Mouse (Mus musculus): Measurements from ENCODE around the gene Ube2d1. TPM values are rescaled to one million over a fixed set of nuclear protein-coding genes. Genes with fewer than 3 reads are reported as not detected.
A peak's percentile ranks its signal among the peaks of the same experiment; 100 is the strongest.

Gene Ube2d1
- polyA plus RNA-seq, 1 experiment from 2014 or later: 95.1 TPM

- Histone ChIP-seq H3K9me3 (no peaks in the 10 kb centered on the region), H3K4me1 (no peaks in the 10 kb centered on the region), H3K4me3 (no peak overlapping the region), H3K27ac (no peak overlapping the region), H3K27me3 (ENCODE audit: poor library complexity, severe bottlenecking) (no peaks in the 10 kb centered on the region), H3K36me3 (replicated peaks) (no peaks in the 10 kb centered on the region)
- DNase-seq (ENCODE audit: extremely low spot score, low spot score): no peak
- 90% methylated on average over 3 of the region's 3 CpGs for WGBS
Observed at GRCm38 (mm10) chr10:71314596-71314995, 29.5 kb upstream of the Ube2d1 start.

DNA sequence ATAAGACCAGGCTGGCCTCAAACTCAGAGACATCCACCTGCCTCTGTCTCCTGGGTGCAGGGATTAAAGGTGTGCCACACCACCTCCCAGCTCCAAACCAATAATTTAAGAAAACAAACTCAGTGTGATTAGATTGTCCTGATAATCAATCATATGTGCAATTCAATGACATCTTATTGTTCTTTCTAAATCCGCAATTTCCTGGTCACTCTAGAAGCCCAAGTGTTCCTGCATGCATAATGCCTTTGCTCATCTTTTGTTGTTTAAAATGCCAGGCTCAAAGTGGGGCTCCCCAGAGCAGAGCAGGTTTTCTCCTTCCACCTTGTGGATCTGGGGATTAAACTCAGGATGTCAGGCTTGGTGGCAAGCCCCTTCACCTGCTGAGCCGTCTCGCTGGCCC is 25.2 kb upstream of the Ube2d1 start:
- Histone ChIP-seq H3K9me3 (no peaks in the 10 kb centered on the region; the same call in 1 of the 2 replicates), H3K27ac (no peak overlapping the region), H3K4me3 (no peak overlapping the region), H3K36me3 (replicated peaks) (no peaks in the 10 kb centered on the region), H3K4me1 (0 out of 2 replicates have a peak, but pooled peaks cover 3% of the 10 kb centered on the region), H3K27me3 (ENCODE audit: poor library complexity, severe bottlenecking) (no peaks in the 10 kb centered on the region)
- DNase-seq (ENCODE audit: extremely low spot score, low spot score): no peak
- whole genome bisulfite sequencing: 72% methylated on average over 3 of the region's 3 CpGs

DNA sequence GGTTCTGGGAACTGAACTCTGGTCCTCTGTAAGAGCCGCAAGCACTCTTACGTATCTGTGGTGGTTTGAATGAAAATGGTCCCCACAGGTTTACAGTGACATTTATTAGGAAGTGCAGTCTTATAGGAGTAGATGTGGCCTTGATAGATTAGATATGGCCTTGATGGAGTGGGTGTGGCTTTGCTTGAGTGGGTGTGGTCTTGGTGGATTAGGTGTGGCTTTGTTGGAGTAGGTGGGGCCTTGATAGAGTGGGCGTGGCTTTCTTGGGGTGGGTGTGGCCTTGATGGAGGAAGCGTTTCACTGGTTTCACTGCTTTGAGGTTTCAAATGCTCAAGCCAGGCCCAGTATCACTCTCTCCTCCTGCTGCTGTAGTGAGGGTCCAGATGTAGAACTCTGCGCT is 23.1 kb upstream of the Ube2d1 start:
- Histone ChIP-seq H3K4me1 (0 out of 2 replicates have a peak, but pooled peaks cover 3% of the 10 kb centered on the region), H3K27ac (no peak overlapping the region), H3K9me3 (no peaks in the 10 kb centered on the region; the same call in 1 of the 2 replicates), H3K27me3 (ENCODE audit: poor library complexity, severe bottlenecking) (no peaks in the 10 kb centered on the region), H3K4me3 (no peak overlapping the region), H3K36me3 (replicated peaks) (no peaks in the 10 kb centered on the region)
- no peak for DNase-seq (ENCODE audit: extremely low spot score, low spot score)
- 93% methylated on average over 5 of the region's 5 CpGs for WGBS

GRCm38 (mm10) chr10:71306759-71307158 is 21.7 kb upstream of the Ube2d1 start:
- H3K36me3 ChIP-seq (replicated peaks): no peaks in the 10 kb centered on the region
- DNase-seq (ENCODE audit: extremely low spot score, low spot score): no peak
- 76% methylated on average over 6 of the region's 6 CpGs for WGBS
- H3K9me3 ChIP-seq: no peaks in the 10 kb centered on the region; the same call in 1 of the 2 replicates
- no peak overlapping the region for H3K4me3 ChIP-seq
- no peaks in the 10 kb centered on the region for H3K27me3 ChIP-seq (ENCODE audit: poor library complexity, severe bottlenecking)
- H3K27ac ChIP-seq: no peak overlapping the region
- 0 out of 2 replicates have a peak, but pooled peaks cover 3% of the 10 kb centered on the region for H3K4me1 ChIP-seq

DNA sequence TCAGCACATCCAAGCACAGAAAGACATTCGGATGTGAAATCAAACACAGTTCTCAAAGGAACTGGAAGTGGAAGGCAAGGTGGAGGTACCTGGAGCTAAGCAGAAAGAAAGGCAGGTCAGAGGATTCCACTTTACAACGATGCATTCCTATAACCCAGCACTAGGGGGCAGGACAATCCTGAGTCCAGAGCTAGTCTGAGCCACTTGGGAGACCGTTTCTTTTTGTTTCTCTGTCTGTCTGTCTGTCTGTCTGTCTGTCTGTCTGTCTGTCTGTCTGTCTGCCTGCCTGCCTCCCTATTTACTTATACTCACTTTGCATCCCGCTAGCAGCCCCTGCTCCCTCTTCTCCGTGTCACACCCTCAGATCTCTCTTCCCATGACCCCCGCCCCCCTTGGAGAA is 21.1 kb upstream of the Ube2d1 start:
- Histone ChIP-seq H3K9me3 (no peaks in the 10 kb centered on the region; the same call in 1 of the 2 replicates), H3K36me3 (replicated peaks) (no peaks in the 10 kb centered on the region), H3K27ac (no peak overlapping the region), H3K4me1 (0 out of 2 replicates have a peak, but pooled peaks cover 3% of the 10 kb centered on the region), H3K4me3 (peak overlapping the region; percentile 32), H3K27me3 (ENCODE audit: poor library complexity, severe bottlenecking) (no peaks in the 10 kb centered on the region)
- 34% methylated on average over 6 of the region's 6 CpGs for WGBS
- no peak for DNase-seq (ENCODE audit: extremely low spot score, low spot score)

- Histone ChIP-seq H3K4me1 (0 out of 2 replicates have a peak, but pooled peaks cover 3% of the 10 kb centered on the region), H3K9me3 (no peaks in the 10 kb centered on the region), H3K36me3 (replicated peaks) (no peaks in the 10 kb centered on the region), H3K27me3 (ENCODE audit: poor library complexity, severe bottlenecking) (no peaks in the 10 kb centered on the region), H3K4me3 (no peak overlapping the region), H3K27ac (no peak overlapping the region)
- no peak for DNase-seq (ENCODE audit: extremely low spot score, low spot score)
- WGBS: 35% methylated on average over 5 of the region's 5 CpGs
Observed at GRCm38 (mm10) chr10:71302490-71302889, 17.4 kb upstream of the Ube2d1 start.

- DNase-seq (ENCODE audit: extremely low spot score, low spot score): no peak
- 84% methylated on average over 16 of the region's 16 CpGs for WGBS
- Histone ChIP-seq H3K27me3 (ENCODE audit: poor library complexity, severe bottlenecking) (no peaks in the 10 kb centered on the region), H3K27ac (no peak overlapping the region), H3K9me3 (no peaks in the 10 kb centered on the region), H3K4me1 (no peaks in the 10 kb centered on the region), H3K36me3 (replicated peaks) (no peaks in the 10 kb centered on the region), H3K4me3 (no peak overlapping the region)
Observed at GRCm38 (mm10) chr10:71300161-71300560, 15.1 kb upstream of the Ube2d1 start.

- 61% methylated on average over 4 of the region's 4 CpGs for WGBS
- no peak overlapping the region for H3K27ac ChIP-seq
- DNase-seq (ENCODE audit: extremely low spot score, low spot score): no peak
- no peaks in the 10 kb centered on the region for H3K27me3 ChIP-seq (ENCODE audit: poor library complexity, severe bottlenecking)
- H3K9me3 ChIP-seq: no peaks in the 10 kb centered on the region
- no peak overlapping the region for H3K4me3 ChIP-seq
- peaks cover 15% of the 10 kb centered on the region for H3K4me1 ChIP-seq
- H3K36me3 ChIP-seq (replicated peaks): no peaks in the 10 kb centered on the region
Observed at GRCm38 (mm10) chr10:71293245-71293644, 8.2 kb upstream of the Ube2d1 start.

DNA sequence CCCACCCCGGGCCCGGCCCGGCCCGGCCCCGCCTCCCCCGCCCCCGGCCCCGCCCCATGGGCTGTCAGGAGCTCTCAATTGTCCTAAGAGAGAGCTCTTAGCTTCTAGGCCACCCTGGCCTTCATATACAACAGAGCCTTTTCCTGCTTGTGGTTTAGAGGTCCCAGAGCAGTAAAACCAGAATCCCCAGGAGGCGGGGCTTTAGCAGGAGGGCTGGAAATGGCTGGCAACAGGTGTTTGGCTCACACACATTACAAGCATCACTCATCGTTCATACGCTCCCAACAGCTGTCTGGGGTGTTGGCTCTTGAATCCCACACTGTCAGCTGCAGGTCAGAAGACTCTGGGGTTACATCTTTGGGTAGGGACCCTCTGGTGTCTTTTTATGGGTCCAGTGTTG is 7.2 kb upstream of the Ube2d1 start:
- Histone ChIP-seq H3K4me3 (peak overlapping the region; percentile 30), H3K27me3 (ENCODE audit: poor library complexity, severe bottlenecking) (no peaks in the 10 kb centered on the region), H3K9me3 (no peaks in the 10 kb centered on the region), H3K4me1 (peaks cover 15% of the 10 kb centered on the region), H3K27ac (no peak overlapping the region), H3K36me3 (replicated peaks) (no peaks in the 10 kb centered on the region)
- DNase-seq (ENCODE audit: extremely low spot score, low spot score): no peak
- WGBS: 17% methylated on average over 11 of the region's 11 CpGs

- H3K4me3 ChIP-seq: peak overlapping the region; percentile 30
- WGBS: 21% methylated on average over 4 of the region's 4 CpGs
- H3K36me3 ChIP-seq (replicated peaks): no peaks in the 10 kb centered on the region
- H3K4me1 ChIP-seq: peaks cover 15% of the 10 kb centered on the region
- H3K9me3 ChIP-seq: no peaks in the 10 kb centered on the region
- H3K27ac ChIP-seq: no peak overlapping the region
- H3K27me3 ChIP-seq (ENCODE audit: poor library complexity, severe bottlenecking): peaks cover 2% of the 10 kb centered on the region; the same call in 1 of the 2 replicates
- DNase-seq (ENCODE audit: extremely low spot score, low spot score): no peak
Observed at GRCm38 (mm10) chr10:71291801-71292200, 6.7 kb upstream of the Ube2d1 start.

- DNase-seq (ENCODE audit: extremely low spot score, low spot score): no peak
- WGBS: 18% methylated on average over 3 of the region's 3 CpGs
- H3K36me3 ChIP-seq (replicated peaks): no peaks in the 10 kb centered on the region
Observed at GRCm38 (mm10) chr10:71291179-71291661, 6.2 kb upstream of the Ube2d1 start.

DNA sequence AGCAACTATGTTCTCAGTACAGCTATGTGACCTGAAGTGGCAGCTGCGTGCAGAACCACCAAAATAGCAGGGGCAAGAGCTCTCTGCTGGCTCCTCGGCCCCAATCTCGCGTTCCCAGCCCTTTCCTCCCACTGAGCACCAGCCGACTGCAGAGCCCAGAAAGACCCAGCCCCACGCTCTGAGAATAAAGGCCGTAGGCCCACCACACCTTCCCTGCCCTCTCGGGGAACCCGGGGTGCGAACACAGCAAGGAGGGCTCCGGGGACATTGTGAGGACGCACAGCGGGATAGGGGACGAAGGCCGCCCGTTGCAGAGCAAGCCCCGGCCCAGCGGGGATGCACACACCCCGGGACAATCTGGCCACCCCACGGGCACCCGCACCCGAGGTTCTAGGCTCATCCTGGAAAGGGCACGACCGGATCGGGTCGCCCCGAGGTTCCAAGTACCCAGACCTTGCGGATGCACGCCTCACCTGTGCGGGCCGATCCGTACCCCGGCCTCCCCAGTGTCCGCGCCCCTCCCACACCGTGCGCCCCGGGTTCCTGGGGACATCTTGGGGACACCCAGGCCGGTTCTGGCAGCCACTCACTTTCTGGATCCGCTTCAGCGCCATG is 444 bp downstream of the Ube2d1 start:
- Histone ChIP-seq H3K27me3 (ENCODE audit: poor library complexity, severe bottlenecking) (peaks cover 13% of the 10 kb centered on the region), H3K9me3 (no peaks in the 10 kb centered on the region), H3K4me3 (peak overlapping the region; percentile 90), H3K27ac (peak overlapping the region; percentile 96), H3K4me1 (peaks cover 46% of the 10 kb centered on the region), H3K36me3 (replicated peaks) (peaks cover 13% of the 10 kb centered on the region)
- WGBS: under 1% methylated on average over 41 of the region's 41 CpGs
- DNase-seq (ENCODE audit: extremely low spot score, low spot score): peak; percentile 60

More at GRCm38 (mm10) chr10:71291179-71291661, 6.2 kb upstream of the Ube2d1 start:
- H3K27ac ChIP-seq: no peak overlapping the region
- no peaks in the 10 kb centered on the region for H3K9me3 ChIP-seq
- peaks cover 15% of the 10 kb centered on the region for H3K4me1 ChIP-seq
- H3K27me3 ChIP-seq (ENCODE audit: poor library complexity, severe bottlenecking): peaks cover 7% of the 10 kb centered on the region
- no peak overlapping the region for H3K4me3 ChIP-seq

DNA sequence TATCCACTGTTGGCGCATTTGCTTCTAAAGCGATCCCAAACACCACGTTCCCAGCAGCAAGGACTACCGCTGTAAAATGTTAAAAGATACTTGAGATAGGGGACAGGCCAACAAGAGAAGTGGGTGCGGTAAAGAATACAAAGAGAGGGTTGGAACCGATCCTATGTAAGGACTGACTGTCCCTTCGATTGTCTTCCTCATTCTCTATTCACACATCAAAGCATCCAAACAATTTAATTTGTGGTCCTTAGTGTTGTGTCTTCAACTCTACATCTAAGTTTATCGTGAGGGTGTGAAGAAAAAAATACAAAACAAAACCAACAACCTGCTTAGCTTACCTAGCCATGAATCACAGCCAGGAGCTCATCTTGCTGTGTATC is 941 bp downstream of the Ube2d1 start:
- WGBS: 24% methylated on average over 8 of the region's 8 CpGs
- Histone ChIP-seq H3K27ac (peak overlapping the region; percentile 96), H3K4me3 (peak overlapping the region; percentile 90), H3K4me1 (peaks cover 46% of the 10 kb centered on the region), H3K9me3 (no peaks in the 10 kb centered on the region), H3K36me3 (replicated peaks) (peaks cover 15% of the 10 kb centered on the region), H3K27me3 (ENCODE audit: poor library complexity, severe bottlenecking) (peaks cover 13% of the 10 kb centered on the region)
- no peak for DNase-seq (ENCODE audit: extremely low spot score, low spot score)
